Mouse (Mus musculus) embryonic facial prominence, embryonic 11.5 days (tissue): ENCODE measurements at regions not wholly inside any gene's neighbourhood (a gene's known extent, or its start where the extent isn't known, plus 50 kb on each side); places are given as distances from the start of the nearest gene placed in this dataset.
A peak's percentile ranks its signal among the peaks of the same experiment; 100 is the strongest.

Source experiments
- ATAC-seq: fragments of 200-750 bp; cut with Nextera tagmentation; replicated peaks from 2 replicates; pipeline ENCODE4 v1.8.0; 2017; ENCODE audit warnings: low read depth; ENCODE audit not compliant: insufficient number of reproducible peaks, low FRiP score, low TSS enrichment
- DNase-seq: peaks from one replicate; pipeline ENCODE4 v3.0.0-alpha.2; 2015; ENCODE audit warnings: low spot score
- H3K27ac ChIP-seq: fragments of 300-500 bp; sonication (generic); replicated peaks from 2 replicates; pipeline ENCODE4 v1.5.1; 2014; ENCODE audit warnings: mild to moderate bottlenecking, low read depth, low read length, control low read depth
- H3K27me3 ChIP-seq: fragments of 300-500 bp; sonication (generic); 2 replicates; pipeline ENCODE4 v1.6.1; 2014; ENCODE audit warnings: mild to moderate bottlenecking, low read length, moderate library complexity, mixed read lengths; ENCODE audit not compliant: control insufficient read depth, insufficient read depth
- H3K36me3 ChIP-seq: fragments of 300-500 bp; sonication (generic); replicated peaks from 2 replicates; pipeline ENCODE4 v1.6.1; 2014; ENCODE audit warnings: low read depth, mild to moderate bottlenecking, low read length, moderate library complexity, mixed read lengths; ENCODE audit not compliant: control insufficient read depth, insufficient read depth
- H3K4me1 ChIP-seq: fragments of 300-500 bp; sonication (generic); 2 replicates; pipeline ENCODE4 v1.6.1; 2014; ENCODE audit warnings: low read length, mixed read lengths; ENCODE audit not compliant: control insufficient read depth, insufficient read depth
- H3K4me2 ChIP-seq: fragments of 300-500 bp; sonication (generic); 2 replicates; pipeline ENCODE4 v1.6.1; 2014; ENCODE audit warnings: low read depth, mild to moderate bottlenecking, control low read depth, low read length, moderate library complexity
- H3K4me3 ChIP-seq: fragments of 300-500 bp; sonication (generic); 2 replicates; pipeline ENCODE4 v1.5.1; 2014; ENCODE audit warnings: low read depth, low read length, control low read depth
- H3K9ac ChIP-seq: fragments of 300-500 bp; sonication (generic); replicated peaks from 2 replicates; pipeline ENCODE4 v1.6.1; 2014; ENCODE audit warnings: mild to moderate bottlenecking, control low read depth, low read length
- H3K9me3 ChIP-seq: fragments of 300-500 bp; sonication (generic); replicated peaks from 2 replicates; pipeline ENCODE4 v1.6.1; 2016; ENCODE audit warnings: mild to moderate bottlenecking, low read length, inconsistent platforms, mixed read lengths; ENCODE audit not compliant: control insufficient read depth
- WGBS: fragments of 180-500 bp; shearing (Covaris S2); extraction: QIAGEN DNeasy Blood & Tissue Kit; methylation state at CpG from one replicate; pipeline ENCODE4 v1.1.7; 2014; 5-methylcytosine and 5-hydroxymethylcytosine counted together

GRCm38 (mm10) chr9:88120963-88121570 is 205.9 kb upstream of the Nt5e start:
- ATAC-seq (no peak), DNase-seq (no peak)
- Histone ChIP-seq H3K36me3 (no peaks in the 10 kb centered on the region), H3K9me3 (no peaks in the 10 kb centered on the region), H3K27ac (no peak overlapping the region), H3K4me3 (no peak overlapping the region), H3K4me2 (no peak overlapping the region), H3K27me3 (no peaks in the 10 kb centered on the region), H3K4me1 (no peaks in the 10 kb centered on the region), H3K9ac (no peak overlapping the region)
- 86% methylated on average over 11 of the region's 11 CpGs for WGBS

GRCm38 (mm10) chr9:88124322-88125005 is 202.5 kb upstream of the Nt5e start:
- WGBS, result 84% methylated on average over 9 of the region's 9 CpGs
- no peak overlapping the region for H3K9ac ChIP-seq
- no peak for DNase-seq

GRCm38 (mm10) chr9:88163025-88163780 is 163.8 kb upstream of the Nt5e start:
- Histone ChIP-seq H3K4me3 (no peak overlapping the region), H3K27ac (no peak overlapping the region), H3K9me3 (no peaks in the 10 kb centered on the region), H3K27me3 (no peaks in the 10 kb centered on the region), H3K36me3 (no peaks in the 10 kb centered on the region), H3K4me2 (no peak overlapping the region), H3K4me1 (no peaks in the 10 kb centered on the region), H3K9ac (no peak overlapping the region)
- 75% methylated on average over 6 of the region's 6 CpGs for WGBS
- ATAC-seq (no peak), DNase-seq (no peak)

More at GRCm38 (mm10) chr9:88124322-88125005, 202.5 kb upstream of the Nt5e start:
- H3K9me3 ChIP-seq, result no peaks in the 10 kb centered on the region
- no peaks in the 10 kb centered on the region for H3K4me1 ChIP-seq
- no peaks in the 10 kb centered on the region for H3K36me3 ChIP-seq
- ATAC-seq, result no peak
- no peak overlapping the region for H3K4me2 ChIP-seq
- H3K27me3 ChIP-seq, result no peaks in the 10 kb centered on the region
- H3K27ac ChIP-seq, result no peak overlapping the region
- H3K4me3 ChIP-seq, result no peak overlapping the region

- Histone ChIP-seq H3K4me2 (no peak overlapping the region), H3K27ac (no peak overlapping the region), H3K27me3 (no peaks in the 10 kb centered on the region), H3K9ac (no peak overlapping the region), H3K36me3 (no peaks in the 10 kb centered on the region), H3K4me1 (no peaks in the 10 kb centered on the region), H3K4me3 (no peak overlapping the region), H3K9me3 (no peaks in the 10 kb centered on the region)
- DNase-seq (no peak), ATAC-seq (no peak)
- WGBS, result 60% methylated on average over 4 of the region's 4 CpGs
These were observed 149.3 kb upstream of the Nt5e start for GRCm38 (mm10) chr9:88177575-88178254.

GRCm38 (mm10) chr9:88181189-88181994 is 145.6 kb upstream of the Nt5e start:
- H3K36me3 ChIP-seq, result no peaks in the 10 kb centered on the region
- H3K4me2 ChIP-seq, result no peak overlapping the region
- WGBS, result 65% methylated on average over 9 of the region's 9 CpGs
- ATAC-seq (peak; percentile 79), DNase-seq (peak; percentile 39)
- no peak overlapping the region for H3K27ac ChIP-seq
- no peak overlapping the region for H3K9ac ChIP-seq
- H3K4me3 ChIP-seq, result no peak overlapping the region
- H3K27me3 ChIP-seq, result no peaks in the 10 kb centered on the region
- H3K4me1 ChIP-seq, result no peaks in the 10 kb centered on the region
- no peaks in the 10 kb centered on the region for H3K9me3 ChIP-seq

GRCm38 (mm10) chr9:88207378-88207777 is 119.6 kb upstream of the Nt5e start:
- ATAC-seq (no peak), DNase-seq (no peak)
- Histone ChIP-seq H3K9ac (no peak overlapping the region), H3K4me3 (no peak overlapping the region), H3K4me1 (no peaks in the 10 kb centered on the region), H3K36me3 (no peaks in the 10 kb centered on the region), H3K27me3 (no peaks in the 10 kb centered on the region), H3K27ac (no peak overlapping the region), H3K4me2 (no peak overlapping the region), H3K9me3 (no peaks in the 10 kb centered on the region)
- 85% methylated on average over 7 of the region's 7 CpGs for WGBS

GRCm38 (mm10) chr9:88208022-88208421 is 119.0 kb upstream of the Nt5e start:
- no peak overlapping the region for H3K4me2 ChIP-seq
- no peak for ATAC-seq

More at GRCm38 (mm10) chr9:88208022-88208421, 119.0 kb upstream of the Nt5e start:
- H3K9me3 ChIP-seq, result no peaks in the 10 kb centered on the region
- H3K27me3 ChIP-seq, result no peaks in the 10 kb centered on the region
- no peak overlapping the region for H3K27ac ChIP-seq
- no peak overlapping the region for H3K9ac ChIP-seq
- no peak for DNase-seq
- no peaks in the 10 kb centered on the region for H3K4me1 ChIP-seq
- H3K36me3 ChIP-seq, result no peaks in the 10 kb centered on the region
- H3K4me3 ChIP-seq, result no peak overlapping the region
